Mouse (Mus musculus): ENCODE data around the gene Gm42688. TPM values are rescaled to one million over a fixed set of nuclear protein-coding genes. Genes with fewer than 3 reads are reported as not detected.
A peak's percentile ranks its signal among the peaks of the same experiment; 100 is the strongest.

Gm42688 gene
- total RNA-seq, 2 experiments from 2014 or later = 9.7 to 11.3 TPM

DNA sequence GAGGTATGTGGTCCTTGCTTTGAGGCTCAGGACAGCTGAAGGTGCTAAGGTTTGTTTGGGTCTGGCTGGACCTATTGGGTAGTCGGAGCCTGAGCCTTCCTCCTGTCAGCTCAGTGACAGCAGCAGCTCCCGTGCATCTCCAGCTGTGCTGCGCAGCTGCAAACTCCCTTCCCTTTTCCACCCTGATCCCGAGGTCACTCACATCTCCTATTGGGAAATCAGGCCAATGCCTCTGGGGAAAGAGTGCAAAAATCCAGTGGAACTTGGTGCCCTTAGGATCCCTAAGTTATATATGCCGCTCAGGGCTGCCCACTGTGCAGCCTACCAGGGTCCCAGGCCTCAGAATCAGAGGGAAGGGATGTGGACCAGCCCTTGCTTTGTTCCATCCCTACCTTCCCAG lies 17.9 kb upstream of the Gm42688 start:
- intact Hi-C loops (cut with DNase I) = no loop called here
- DNase-seq = no peak

DNA sequence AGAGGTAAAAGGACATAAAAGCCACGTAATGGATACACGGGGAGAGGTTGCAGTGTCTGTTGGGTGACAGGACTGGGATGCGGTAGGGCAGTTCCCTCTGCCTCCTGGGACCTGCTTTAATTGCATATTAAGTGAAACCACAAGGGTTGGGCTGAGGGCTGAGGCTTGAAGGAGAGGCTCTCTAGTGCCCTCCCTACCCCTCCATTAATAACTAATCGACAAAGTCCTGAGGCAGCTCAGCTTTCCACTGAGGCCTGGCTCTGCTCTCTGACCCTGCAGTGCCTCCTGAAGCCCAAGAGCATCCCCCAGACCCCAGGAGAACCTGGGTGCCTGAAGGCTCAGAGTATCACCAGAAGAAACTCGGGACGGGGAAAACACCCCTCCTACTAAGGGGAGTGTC lies 16.9 kb upstream of the Gm42688 start:
- intact Hi-C loops (cut with DNase I) = no loop called here
- DNase-seq = no peak

- intact Hi-C loops (cut with DNase I) = no loop called here
- DNase-seq = no peak
These were observed 15.0 kb upstream of the Gm42688 start, which contains the start of gene Lbx2 for GRCm38 (mm10) chr6:83086121-83087035. TSS of gene Lbx2 (plus strand) at chr6:83086367.

DNA sequence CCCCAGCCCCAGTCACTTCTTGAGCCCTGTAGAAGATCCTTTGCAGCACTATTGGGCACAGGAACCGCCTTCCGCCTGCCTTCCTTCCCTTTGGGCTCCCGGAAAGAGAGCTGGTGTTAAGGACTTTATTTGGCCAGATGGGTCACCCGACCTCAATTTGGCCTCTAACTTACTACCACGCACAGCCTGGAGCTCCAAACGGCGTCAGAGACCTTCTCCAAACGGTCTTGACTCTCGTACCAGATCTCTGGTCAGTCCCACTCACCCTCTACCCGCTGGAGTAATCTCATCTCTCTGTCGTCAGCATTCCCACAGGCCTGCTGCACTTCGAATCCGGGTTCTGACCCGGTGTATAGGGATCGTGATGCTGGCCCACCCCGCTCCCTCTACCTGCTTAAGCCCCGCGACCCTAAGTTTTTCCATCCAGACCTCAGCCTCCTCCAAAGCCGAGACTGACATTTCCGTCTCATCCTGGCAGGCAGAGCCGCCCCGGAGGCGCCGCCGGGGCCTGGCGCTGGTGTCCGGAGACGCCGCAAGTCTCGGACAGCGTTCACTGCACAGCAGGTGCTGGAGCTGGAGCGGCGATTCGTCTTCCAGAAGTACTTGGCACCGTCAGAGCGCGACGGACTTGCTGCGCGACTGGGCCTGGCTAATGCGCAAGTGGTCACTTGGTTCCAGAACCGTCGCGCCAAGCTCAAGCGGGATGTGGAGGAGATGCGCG lies 14.1 kb upstream of the Gm42688 start:
- no peak for DNase-seq
- intact Hi-C loops (cut with DNase I) = no loop called here

DNA sequence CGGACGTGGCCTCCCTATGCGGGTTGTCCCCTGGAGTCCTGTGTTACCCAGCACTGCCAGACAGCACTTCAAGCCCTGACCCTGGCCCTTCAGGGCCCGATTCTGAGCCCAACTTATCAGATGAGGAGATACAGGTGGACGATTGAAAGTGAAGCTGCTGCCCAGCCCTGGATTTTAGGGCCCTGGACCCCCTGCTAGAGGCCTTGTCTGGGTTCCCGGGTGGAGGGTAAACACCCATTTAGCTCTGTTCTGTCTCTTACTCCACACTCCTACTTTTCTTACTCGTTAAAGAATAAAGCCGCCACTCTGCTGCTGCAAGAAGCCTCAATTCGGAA lies 13.5 kb upstream of the Gm42688 start:
- intact Hi-C loops (cut with DNase I) = no loop called here

DNA sequence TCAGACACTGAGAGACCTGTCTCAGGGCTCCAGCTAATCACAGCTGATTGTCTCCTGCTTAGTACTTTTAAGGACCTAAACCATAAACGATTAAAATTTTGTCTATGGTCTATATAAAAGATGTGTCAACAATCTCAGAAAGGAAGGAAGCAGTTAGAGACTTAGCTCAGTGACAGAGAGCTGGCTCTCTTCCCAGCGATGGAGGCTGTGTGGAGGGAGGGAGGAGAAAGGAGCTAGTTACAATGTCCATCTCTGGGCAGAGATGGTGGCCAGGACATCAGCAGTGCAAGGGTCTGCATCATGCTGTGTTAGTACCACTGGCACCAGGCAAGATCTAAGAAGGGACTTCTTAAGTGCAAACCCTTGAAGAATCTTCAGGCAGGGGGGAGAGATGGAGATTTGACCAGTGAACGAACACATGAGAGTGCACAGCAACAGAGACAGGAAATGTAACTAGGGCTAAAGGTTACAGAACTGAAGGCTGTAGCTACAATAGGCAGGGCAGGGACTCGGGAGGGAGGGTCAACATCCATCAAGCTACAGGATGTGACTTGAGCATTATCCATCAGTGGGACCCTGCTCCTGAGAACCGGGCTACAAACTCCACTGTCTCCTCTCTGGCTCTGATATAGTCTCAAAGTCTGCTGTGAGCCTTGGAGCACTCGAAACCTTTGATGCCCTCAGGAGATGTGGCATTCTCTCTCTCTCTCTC lies 8.8 kb upstream of the Gm42688 start:
- DNase-seq = no peak
- intact Hi-C loops (cut with DNase I) = no loop called here

More for the DNA sequence above, 13.5 kb upstream of the Gm42688 start:
- no peak for DNase-seq

DNA sequence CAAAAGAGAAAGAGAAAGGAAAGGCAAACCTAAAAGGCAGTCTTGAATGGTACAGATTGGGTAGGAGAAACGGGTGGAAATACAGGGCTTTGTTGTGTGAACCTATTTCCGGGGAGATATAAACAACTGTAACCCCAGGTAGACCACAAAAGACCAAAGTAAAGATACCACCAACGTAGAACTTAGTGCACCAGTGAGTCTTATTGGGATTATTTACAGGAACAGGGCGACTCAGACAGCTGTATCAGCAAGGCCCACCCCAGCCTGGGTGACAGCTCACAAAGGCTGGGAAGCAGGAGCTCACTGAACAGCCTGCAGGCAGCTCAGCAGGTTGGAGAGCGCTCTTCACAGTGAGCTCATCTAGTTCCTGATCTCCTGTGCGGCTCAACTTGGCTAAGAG lies 5.4 kb upstream of the Gm42688 start:
- intact Hi-C loops (cut with DNase I) = no loop called here
- DNase-seq = no peak

DNA sequence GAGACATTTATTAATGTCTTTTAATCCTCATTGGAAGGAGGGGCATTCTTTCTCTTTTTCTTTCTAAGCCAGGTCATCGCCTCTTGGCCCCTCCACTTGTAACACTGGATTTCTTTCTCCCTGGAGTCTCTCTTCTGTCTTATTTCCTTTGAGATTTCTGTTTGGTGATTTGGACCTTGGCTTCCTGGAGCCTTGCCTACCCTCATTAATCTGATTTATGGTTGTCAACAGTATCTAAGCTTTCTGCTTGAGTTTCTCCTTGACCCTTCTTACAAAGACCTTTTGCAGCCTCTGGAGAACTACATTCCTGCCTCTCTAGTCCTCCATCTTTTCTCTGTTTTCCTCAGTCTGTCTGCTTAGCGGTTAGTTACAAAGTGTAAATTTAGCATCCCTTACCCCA lies 3.0 kb upstream of the Gm42688 start:
- no peak for DNase-seq
- intact Hi-C loops (cut with DNase I) = no loop called here

DNA sequence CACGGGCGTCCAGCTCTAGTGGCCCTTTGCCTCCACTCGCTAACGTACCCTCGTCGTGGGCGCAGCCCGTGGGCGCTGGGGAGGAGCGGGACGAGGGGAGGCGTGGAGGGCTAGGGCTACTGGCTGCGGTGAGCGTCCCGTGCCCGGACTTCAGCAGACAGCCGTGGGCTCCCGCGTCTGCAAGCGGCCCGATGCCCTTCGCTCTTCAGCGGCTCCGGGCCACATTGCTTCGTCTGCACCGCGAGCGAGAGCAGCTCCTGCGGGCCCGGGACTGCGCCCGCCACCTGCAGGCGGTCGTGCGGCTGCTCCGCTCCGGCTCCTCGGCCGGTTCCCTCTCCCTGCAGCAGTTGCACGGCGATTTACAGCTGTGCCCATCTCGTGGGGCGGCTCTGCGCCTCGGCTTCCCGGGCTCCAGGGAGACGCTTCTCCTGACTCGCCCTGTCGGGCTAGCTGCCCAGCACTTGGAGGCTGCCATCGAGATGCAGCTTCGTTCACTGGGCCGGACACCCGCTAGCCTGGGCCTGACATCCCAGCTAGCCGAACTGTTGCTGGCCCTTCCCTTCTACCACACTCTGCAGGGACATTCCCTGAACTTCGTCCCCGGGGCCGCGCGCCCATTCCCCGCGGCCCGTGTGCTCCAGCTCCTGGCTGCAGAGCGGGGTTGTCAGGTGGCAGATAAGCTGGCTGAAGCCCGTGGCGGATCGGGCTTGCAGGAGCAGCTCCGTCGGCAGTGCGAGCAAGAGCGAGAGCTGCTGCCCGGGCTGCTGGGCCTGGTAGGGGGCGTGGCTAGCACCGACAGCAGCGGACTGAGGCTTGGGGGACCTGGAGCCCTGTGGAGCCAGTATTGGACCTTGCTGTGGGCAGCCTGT lies 505 bp downstream of the Gm42688 start:
- intact Hi-C loops (cut with DNase I) = loop anchor here (5.0 kb wide), 1 partner anchor 105 kb away; no protein-coding TSS in a partner anchor
- peak; percentile 58 for DNase-seq

GRCm38 (mm10) chr6:83103130-83103650 lies 1.8 kb downstream of the Gm42688 start:
- DNase-seq = no peak
- intact Hi-C loops (cut with DNase I) = loop anchor here (5.0 kb wide), 1 partner anchor 106 kb away; no protein-coding TSS in a partner anchor

DNA sequence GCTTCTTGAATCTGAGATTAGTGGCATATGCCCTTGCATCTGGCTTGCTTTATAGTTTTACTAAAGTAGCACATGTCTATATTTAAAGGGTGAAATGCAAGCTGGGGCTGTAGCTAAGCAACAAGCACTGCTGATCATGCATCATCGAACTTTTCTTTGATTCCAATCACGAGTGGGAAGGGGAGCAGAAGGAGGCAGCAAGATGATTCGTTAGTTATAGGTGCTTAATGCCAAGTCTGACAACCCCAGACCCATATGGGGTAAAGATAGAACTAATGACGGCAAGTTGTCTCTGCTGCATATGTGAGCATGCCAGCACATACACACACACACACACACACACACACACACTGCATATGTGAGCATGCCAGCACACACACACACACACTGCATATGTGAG lies 2.7 kb downstream of the Gm42688 start:
- intact Hi-C loops (cut with DNase I) = loop anchor here (5.0 kb wide), 1 partner anchor 107 kb away; no protein-coding TSS in a partner anchor
- no peak for DNase-seq

DNA sequence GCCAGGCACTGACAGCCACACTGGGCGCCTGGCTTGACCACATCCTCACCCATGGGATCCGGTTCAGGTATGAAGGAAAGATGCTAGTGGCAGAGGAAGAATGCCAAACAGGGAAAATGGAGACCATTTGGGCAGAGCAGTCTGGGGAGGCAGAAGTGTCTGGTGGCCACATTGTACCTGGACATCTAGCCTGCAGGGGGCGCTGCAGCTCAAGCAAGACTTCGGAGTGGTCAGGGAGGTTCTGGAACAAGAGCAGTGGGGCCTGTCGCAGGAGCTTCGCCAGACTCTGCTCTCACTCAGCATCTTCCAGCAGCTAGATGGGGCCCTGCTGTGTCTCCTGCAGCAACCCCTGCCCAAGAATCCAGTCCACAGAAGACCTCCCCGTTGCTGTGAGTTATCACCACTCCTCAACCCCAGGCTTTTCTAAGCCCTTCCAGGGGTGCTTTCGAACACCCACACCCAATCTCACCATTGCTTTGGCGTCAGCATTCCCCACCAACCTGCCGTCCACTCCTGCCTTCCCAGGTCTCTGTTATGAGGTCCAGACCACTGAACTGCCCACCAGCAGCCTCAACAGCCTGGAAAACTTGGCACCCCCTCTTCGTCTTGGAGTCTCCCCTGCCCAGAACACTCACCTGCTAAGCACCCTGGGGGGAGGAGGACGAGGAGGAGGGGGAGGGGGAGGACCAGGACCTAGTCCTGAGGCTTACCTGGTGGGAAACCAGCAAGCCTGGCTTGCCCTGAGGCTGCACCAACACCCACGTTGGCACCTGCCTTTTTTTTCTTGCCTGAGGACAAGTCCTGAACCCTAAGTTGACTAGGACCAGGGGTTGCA lies 6.4 kb downstream of the Gm42688 start:
- DNase-seq = peak; percentile 87
- intact Hi-C loops (cut with DNase I) = no loop called here

- intact Hi-C loops (cut with DNase I) = no loop called here
These were observed 7.6 kb downstream of the Gm42688 start, which contains the start of gene Mrpl53 for GRCm38 (mm10) chr6:83108762-83109668. TSS of gene Mrpl53 (plus strand) at chr6:83109040.

GRCm38 (mm10) chr6:83111510-83112136 lies 10.2 kb downstream of the Gm42688 start:
- no peak for DNase-seq
- intact Hi-C loops (cut with DNase I) = no loop called here

More at GRCm38 (mm10) chr6:83108762-83109668, 7.6 kb downstream of the Gm42688 start, which contains the start of gene Mrpl53:
- peak; percentile 85 for DNase-seq

- peak; percentile 94 for DNase-seq
- intact Hi-C loops (cut with DNase I) = loop anchor here (5.0 kb wide), 1 partner anchor 42 kb away; the partner anchor contains the start of genes 1700003E16Rik and Wdr54
These were observed 13.7 kb downstream of the Gm42688 start, which contains the start of gene Mogs for GRCm38 (mm10) chr6:83115011-83115671. TSS of gene Mogs (plus strand) at chr6:83115496.

DNA sequence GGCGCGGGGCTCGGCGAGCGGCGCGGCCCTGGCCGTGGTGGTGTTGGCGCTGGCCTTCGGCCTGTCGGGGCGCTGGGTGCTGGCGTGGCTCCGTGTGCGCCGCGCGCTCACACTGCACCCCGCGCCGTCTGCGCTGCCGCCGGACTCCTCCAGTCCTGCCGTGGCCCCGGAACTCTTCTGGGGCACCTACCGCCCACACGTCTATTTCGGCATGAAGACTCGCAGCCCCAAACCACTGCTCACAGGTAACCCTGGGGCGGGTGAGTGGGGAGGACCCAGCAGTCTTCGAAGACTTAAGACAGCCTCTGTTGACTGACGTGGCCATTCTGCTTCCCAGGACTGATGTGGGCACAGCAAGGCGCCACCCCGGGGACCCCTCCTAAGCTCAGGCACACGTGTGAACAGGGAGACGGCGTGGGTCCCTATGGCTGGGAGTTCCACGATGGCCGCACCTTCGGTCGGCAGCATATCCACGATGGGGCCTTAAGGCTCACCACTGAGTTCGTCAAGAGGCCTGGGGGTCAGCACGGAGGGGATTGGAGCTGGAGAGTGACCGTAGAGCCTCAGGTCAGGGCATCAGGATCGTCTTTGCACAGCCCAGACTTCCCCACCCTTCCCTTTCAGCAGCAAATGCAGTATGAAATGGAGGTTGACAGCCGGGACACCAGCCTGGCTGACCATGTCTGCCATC lies 14.4 kb downstream of the Gm42688 start:
- no peak for DNase-seq
- intact Hi-C loops (cut with DNase I) = loop anchor here (5.0 kb wide), 1 partner anchor 41 kb away; the partner anchor contains the start of genes 1700003E16Rik and Wdr54
